Mouse (Mus musculus) intestine, embryonic 16.5 days (tissue): ENCODE results near the gene Atp8b3. TPM values are rescaled to one million over a fixed set of nuclear protein-coding genes. Genes with fewer than 3 reads are reported as not detected.
A peak's percentile ranks its signal among the peaks of the same experiment; 100 is the strongest.

Source experiments
- ATAC-seq: fragments of 200-750 bp; cut with Nextera tagmentation; 2 replicates; pipeline ENCODE4 v1.8.0; 2017; ENCODE audit warnings: moderate TSS enrichment, moderate library complexity
- H3K27ac ChIP-seq: fragments of 300-500 bp; sonication (generic); 2 replicates; pipeline ENCODE4 v1.5.1; 2014; ENCODE audit warnings: mild to moderate bottlenecking, low read length
- H3K27me3 ChIP-seq: fragments of 300-500 bp; sonication (generic); replicated peaks from 2 replicates; pipeline ENCODE4 v1.6.1; 2014; ENCODE audit warnings: low read length, control low read depth, mixed read lengths; ENCODE audit not compliant: control insufficient read depth, insufficient read depth
- H3K36me3 ChIP-seq: fragments of 300-500 bp; sonication (generic); 2 replicates; pipeline ENCODE4 v1.6.1; 2014; ENCODE audit warnings: low read length, control low read depth; ENCODE audit not compliant: control insufficient read depth, insufficient read depth
- H3K4me1 ChIP-seq: fragments of 300-500 bp; sonication (generic); 2 replicates; pipeline ENCODE4 v1.6.1; 2014; ENCODE audit warnings: low read length, control low read depth, mixed read lengths; ENCODE audit not compliant: control insufficient read depth, insufficient read depth
- H3K4me2 ChIP-seq: fragments of 300-500 bp; sonication (generic); 2 replicates; pipeline ENCODE4 v1.6.1; 2014; ENCODE audit warnings: low read depth, low read length, control low read depth
- H3K4me3 ChIP-seq: fragments of 300-500 bp; sonication (generic); 2 replicates; pipeline ENCODE4 v1.5.1; 2014; ENCODE audit warnings: mild to moderate bottlenecking, low read length
- H3K9ac ChIP-seq: fragments of 300-500 bp; sonication (generic); 2 replicates; pipeline ENCODE4 v1.6.1; 2014; ENCODE audit warnings: low read depth, low read length
- H3K9me3 ChIP-seq: fragments of 300-500 bp; sonication (generic); 2 replicates; pipeline ENCODE4 v1.6.1; 2016; ENCODE audit warnings: low read length, control low read depth; ENCODE audit not compliant: control insufficient read depth
- WGBS: fragments of 180-500 bp; shearing (Covaris S2); extraction: QIAGEN DNeasy Blood & Tissue Kit; methylation state at CpG from one replicate; pipeline ENCODE4 v1.1.7; 2014; 5-methylcytosine and 5-hydroxymethylcytosine counted together
- polyA plus RNA-seq: library from polyadenylated mRNA; unstranded; fragments of >200 nt; fragmentation: Nextera tagmentation; extraction: Ambion mirVana; gene quantifications from 2 replicates; pipeline ENCODE4 v1.2.1, GENCODE M21; 2015

Atp8b3 gene
- polyA plus RNA-seq, 1 experiment from 2014 or later = 0.17 TPM

GRCm38 (mm10) chr10:80578131-80578750 is 39.3 kb upstream of the Atp8b3 start:
- peak overlapping the region; percentile 88 for H3K27ac ChIP-seq
- peak overlapping the region; percentile 98 for H3K4me2 ChIP-seq
- no peaks in the 10 kb centered on the region for H3K27me3 ChIP-seq
- H3K4me1 ChIP-seq = peaks cover 28% of the 10 kb centered on the region
- no peaks in the 10 kb centered on the region for H3K36me3 ChIP-seq
- peak; percentile 51 for ATAC-seq
- H3K4me3 ChIP-seq = peak overlapping the region; percentile 84
- peak overlapping the region; percentile 80 for H3K9ac ChIP-seq
- 0% methylated on average over 29 of the region's 29 CpGs for WGBS
- no peaks in the 10 kb centered on the region for H3K9me3 ChIP-seq

GRCm38 (mm10) chr10:80577195-80578130 is 38.5 kb upstream of the Atp8b3 start, which contains the start of gene Klf16:
Gene Klf16, minus strand, starts transcription at chr10:80577321.
- no peaks in the 10 kb centered on the region for H3K9me3 ChIP-seq
- H3K9ac ChIP-seq = peak within 1 kb of the TSS; percentile 80
- WGBS = under 1% methylated on average over 73 of the region's 97 CpGs
- no peaks in the 10 kb centered on the region for H3K36me3 ChIP-seq
- peak; percentile 83 for ATAC-seq
- H3K4me2 ChIP-seq = peak within 1 kb of the TSS; percentile 98
- H3K27me3 ChIP-seq = no peaks in the 10 kb centered on the region
- H3K27ac ChIP-seq = peak within 1 kb of the TSS; percentile 88
- peak within 1 kb of the TSS; percentile 84 for H3K4me3 ChIP-seq
- peaks cover 34% of the 10 kb centered on the region for H3K4me1 ChIP-seq

GRCm38 (mm10) chr10:80576351-80577194 is 37.6 kb upstream of the Atp8b3 start:
- peak overlapping the region; percentile 88 for H3K27ac ChIP-seq

GRCm38 (mm10) chr10:80575925-80576324 is 37.0 kb upstream of the Atp8b3 start:
- H3K4me3 ChIP-seq = peak overlapping the region; percentile 84
- WGBS = 10% methylated on average over 17 of the region's 17 CpGs
- ATAC-seq = no peak
- H3K9ac ChIP-seq = peak overlapping the region; percentile 80
- peak overlapping the region; percentile 98 for H3K4me2 ChIP-seq
- H3K27me3 ChIP-seq = no peaks in the 10 kb centered on the region
- no peak overlapping the region for H3K27ac ChIP-seq
- no peaks in the 10 kb centered on the region for H3K9me3 ChIP-seq
- no peaks in the 10 kb centered on the region for H3K36me3 ChIP-seq
- H3K4me1 ChIP-seq = peaks cover 48% of the 10 kb centered on the region

More at GRCm38 (mm10) chr10:80576351-80577194, 37.6 kb upstream of the Atp8b3 start:
- H3K9ac ChIP-seq = peak overlapping the region; percentile 80
- no peaks in the 10 kb centered on the region for H3K9me3 ChIP-seq
- H3K36me3 ChIP-seq = no peaks in the 10 kb centered on the region
- H3K4me2 ChIP-seq = peak overlapping the region; percentile 98
- H3K27me3 ChIP-seq = no peaks in the 10 kb centered on the region
- peak overlapping the region; percentile 84 for H3K4me3 ChIP-seq
- peaks cover 42% of the 10 kb centered on the region for H3K4me1 ChIP-seq
- under 1% methylated on average over 85 of the region's 96 CpGs for WGBS
- peak; percentile 8 for ATAC-seq

GRCm38 (mm10) chr10:80574896-80575295 is 36.0 kb upstream of the Atp8b3 start:
- H3K9me3 ChIP-seq = no peaks in the 10 kb centered on the region
- 68% methylated on average over 3 of the region's 3 CpGs for WGBS
- no peak overlapping the region for H3K27ac ChIP-seq
- ATAC-seq = no peak
- no peaks in the 10 kb centered on the region for H3K27me3 ChIP-seq
- no peaks in the 10 kb centered on the region for H3K36me3 ChIP-seq
- no peak overlapping the region for H3K4me3 ChIP-seq
- H3K4me1 ChIP-seq = peaks cover 59% of the 10 kb centered on the region
- H3K9ac ChIP-seq = no peak overlapping the region
- H3K4me2 ChIP-seq = no peak overlapping the region

- ATAC-seq = no peak
- Histone ChIP-seq H3K27me3 (no peaks in the 10 kb centered on the region), H3K36me3 (no peaks in the 10 kb centered on the region), H3K4me2 (no peak overlapping the region), H3K4me1 (peaks cover 65% of the 10 kb centered on the region), H3K4me3 (no peak overlapping the region), H3K27ac (no peak overlapping the region), H3K9me3 (no peaks in the 10 kb centered on the region), H3K9ac (peak overlapping the region; percentile 38; the same call in 1 of the 2 replicates)
- WGBS = 51% methylated on average over 9 of the region's 9 CpGs
Measured at GRCm38 (mm10) chr10:80573944-80574343, 35.0 kb upstream of the Atp8b3 start.

- Histone ChIP-seq H3K9ac (no peak overlapping the region), H3K4me1 (peaks cover 60% of the 10 kb centered on the region), H3K4me2 (no peak overlapping the region), H3K4me3 (no peak overlapping the region), H3K9me3 (no peaks in the 10 kb centered on the region), H3K27ac (no peak overlapping the region), H3K36me3 (no peaks in the 10 kb centered on the region), H3K27me3 (no peaks in the 10 kb centered on the region)
- WGBS = 79% methylated on average over 2 of the region's 2 CpGs
- no peak for ATAC-seq
Measured at GRCm38 (mm10) chr10:80572477-80572876, 33.6 kb upstream of the Atp8b3 start.

- H3K9ac ChIP-seq = peak overlapping the region; percentile 59
- H3K4me2 ChIP-seq = peak overlapping the region; percentile 38
- WGBS = 25% methylated on average over 30 of the region's 30 CpGs
- H3K4me3 ChIP-seq = peak overlapping the region; percentile 19
- no peaks in the 10 kb centered on the region for H3K27me3 ChIP-seq
- no peaks in the 10 kb centered on the region for H3K36me3 ChIP-seq
- H3K9me3 ChIP-seq = no peaks in the 10 kb centered on the region
- peak; percentile 22 for ATAC-seq
- H3K4me1 ChIP-seq = peaks cover 65% of the 10 kb centered on the region
- H3K27ac ChIP-seq = peak overlapping the region; percentile 63
Measured at GRCm38 (mm10) chr10:80570871-80571836, 32.2 kb upstream of the Atp8b3 start.
